Mouse (Mus musculus): ENCODE measurements around the gene Rnf149. TPM values are rescaled to one million over a fixed set of nuclear protein-coding genes. Genes with fewer than 3 reads are reported as not detected.

The Rnf149 gene
- polyA plus RNA-seq, 1 experiment, result 17.6 TPM

- H3K4me1 ChIP-seq (ENCODE audit: control insufficient read depth, insufficient read depth, insufficient read length, low read length), result no peaks in the 10 kb centered on the region
- no peak overlapping the region for H3K27ac ChIP-seq (replicated peaks; ENCODE audit: low read depth, low read length)
- H3K4me3 ChIP-seq (ENCODE audit: insufficient read depth, low read depth, low read length), result no peak overlapping the region
These were observed 49.8 kb downstream of the Rnf149 start for GRCm38 (mm10) chr1:39527432-39527831.

- no peaks in the 10 kb centered on the region for H3K4me1 ChIP-seq (ENCODE audit: control insufficient read depth, insufficient read depth, insufficient read length, low read length)
- H3K27ac ChIP-seq (replicated peaks; ENCODE audit: low read depth, low read length), result no peak overlapping the region
- H3K4me3 ChIP-seq (ENCODE audit: insufficient read depth, low read depth, low read length), result no peak overlapping the region
These were observed 50.6 kb downstream of the Rnf149 start for GRCm38 (mm10) chr1:39526371-39527167.

DNA sequence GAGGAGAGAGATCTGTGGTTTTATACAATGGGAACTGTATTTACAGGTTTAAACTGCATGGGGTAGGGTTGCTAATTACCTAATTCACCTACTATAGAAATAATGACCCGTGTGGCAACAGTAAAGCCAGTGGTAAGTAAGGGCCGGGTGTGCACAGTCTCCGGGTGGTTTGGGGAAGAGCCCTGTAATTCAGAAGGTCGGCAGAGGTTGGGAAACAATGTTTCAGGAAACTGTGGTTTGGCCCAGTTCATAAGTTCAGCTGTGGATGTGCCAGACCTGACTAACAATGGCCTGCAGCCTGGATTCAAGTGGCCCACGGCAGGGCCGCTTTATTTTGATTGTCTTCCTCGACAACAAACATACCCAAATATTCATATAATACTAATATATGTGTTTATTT is 51.4 kb downstream of the Rnf149 start:
- H3K27ac ChIP-seq (replicated peaks; ENCODE audit: low read depth, low read length), result no peak overlapping the region
- H3K4me1 ChIP-seq (ENCODE audit: control insufficient read depth, insufficient read depth, insufficient read length, low read length), result no peaks in the 10 kb centered on the region

DNA sequence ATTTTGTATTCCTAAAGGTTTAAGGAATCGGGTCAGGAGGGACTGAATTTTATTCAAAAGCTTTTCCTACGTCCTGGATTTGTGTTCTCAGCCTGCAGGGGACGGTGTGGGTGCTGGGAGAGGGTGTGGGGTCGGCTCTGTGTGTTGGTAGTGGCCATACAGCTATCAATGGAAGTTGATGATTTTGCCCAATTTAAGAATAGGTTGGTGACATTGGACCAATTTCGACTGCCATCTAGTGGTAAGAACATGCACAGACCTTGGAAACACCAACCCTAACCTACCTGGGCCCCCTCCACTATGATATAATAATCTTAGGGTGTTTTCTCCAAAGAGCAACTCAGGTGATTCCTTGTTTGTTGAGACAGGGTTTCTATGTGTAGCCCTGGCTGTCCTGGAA is 54.7 kb downstream of the Rnf149 start:
- no peak overlapping the region for H3K27ac ChIP-seq (replicated peaks; ENCODE audit: low read depth, low read length)
- H3K4me1 ChIP-seq (ENCODE audit: control insufficient read depth, insufficient read depth, insufficient read length, low read length), result no peaks in the 10 kb centered on the region

More for the DNA sequence above, 51.4 kb downstream of the Rnf149 start:
- H3K4me3 ChIP-seq (ENCODE audit: insufficient read depth, low read depth, low read length), result no peak overlapping the region

DNA sequence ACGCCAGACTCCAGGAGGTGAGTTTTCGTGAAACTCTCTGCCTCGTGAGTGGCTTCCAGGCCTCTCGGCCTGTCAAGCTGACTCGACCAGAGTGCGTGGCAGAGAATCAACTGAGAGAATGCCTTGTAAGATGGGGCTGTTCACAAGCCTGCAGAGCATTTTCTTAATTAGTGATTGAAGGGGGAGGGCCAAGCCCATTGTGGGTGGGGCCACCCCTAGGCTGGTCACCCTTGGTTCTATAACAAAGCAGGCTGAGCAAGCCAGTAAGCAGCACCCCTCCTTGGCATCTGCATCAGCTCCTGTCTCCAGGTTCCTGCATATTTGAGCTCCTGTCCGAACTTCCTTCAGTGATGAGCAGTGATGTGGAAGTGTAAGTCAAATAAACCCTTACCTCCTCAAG is 55.9 kb downstream of the Rnf149 start:
- no peak overlapping the region for H3K27ac ChIP-seq (replicated peaks; ENCODE audit: low read depth, low read length)
- H3K4me3 ChIP-seq (ENCODE audit: insufficient read depth, low read depth, low read length), result no peak overlapping the region
- H3K4me1 ChIP-seq (ENCODE audit: control insufficient read depth, insufficient read depth, insufficient read length, low read length), result no peaks in the 10 kb centered on the region

More for the DNA sequence above, 54.7 kb downstream of the Rnf149 start:
- H3K4me3 ChIP-seq (ENCODE audit: insufficient read depth, low read depth, low read length), result no peak overlapping the region

DNA sequence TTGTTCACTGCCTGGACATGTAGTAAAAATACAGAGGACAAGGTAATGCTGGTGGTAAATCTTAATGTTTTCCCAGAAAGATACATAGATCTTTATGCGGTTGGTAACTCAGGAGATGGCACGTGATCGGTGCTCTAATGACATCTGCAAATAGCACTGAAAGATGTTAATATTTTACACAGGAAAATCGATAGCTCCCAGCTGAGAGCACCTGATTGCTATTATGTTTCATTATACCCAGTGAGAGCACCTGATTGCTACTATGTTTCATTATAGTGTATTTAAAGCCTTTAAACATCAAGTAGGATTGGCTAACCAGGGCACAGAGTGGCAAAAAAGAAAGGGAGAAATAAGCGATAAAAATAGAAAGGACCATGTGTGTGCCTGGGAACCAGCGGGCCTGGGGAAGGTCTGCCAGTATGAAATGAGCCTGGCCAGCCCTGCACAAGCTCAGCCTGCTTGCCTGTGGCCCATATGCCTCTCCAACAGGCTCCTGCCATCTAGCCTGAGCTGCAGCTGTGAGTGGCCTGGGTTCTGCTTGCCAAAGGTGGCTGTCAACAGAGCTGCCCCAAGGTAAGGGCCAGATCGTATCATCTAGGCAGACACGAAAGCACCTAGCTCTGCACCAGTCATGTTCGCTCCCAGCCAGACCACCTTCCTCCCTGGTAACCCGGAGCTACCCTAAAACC is 61.8 kb downstream of the Rnf149 start:
- no peak overlapping the region for H3K4me3 ChIP-seq (ENCODE audit: insufficient read depth, low read depth, low read length)
- no peaks in the 10 kb centered on the region for H3K4me1 ChIP-seq (ENCODE audit: control insufficient read depth, insufficient read depth, insufficient read length, low read length)
- H3K27ac ChIP-seq (replicated peaks; ENCODE audit: low read depth, low read length), result no peak overlapping the region

DNA sequence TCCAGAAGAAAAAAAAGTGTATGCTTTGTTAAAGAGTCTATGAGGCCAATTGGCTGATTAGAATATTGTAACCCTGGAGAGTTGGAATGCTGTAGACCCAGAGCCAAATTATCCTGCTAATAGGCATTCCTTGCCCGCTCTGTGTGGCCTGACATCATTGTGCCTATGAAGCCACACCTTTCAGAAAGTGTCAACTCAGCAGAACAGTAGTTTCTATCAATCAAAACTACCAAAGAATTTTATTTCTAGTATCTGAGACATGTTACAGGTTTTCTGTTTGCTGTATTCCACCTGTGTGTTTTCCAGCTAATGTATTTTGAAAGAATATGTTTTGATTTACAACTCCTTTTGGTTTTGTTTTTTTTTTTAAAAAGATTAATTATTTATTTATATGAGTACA is 65.0 kb downstream of the Rnf149 start:
- no peak overlapping the region for H3K27ac ChIP-seq (replicated peaks; ENCODE audit: low read depth, low read length)
- H3K4me1 ChIP-seq (ENCODE audit: control insufficient read depth, insufficient read depth, insufficient read length, low read length), result no peaks in the 10 kb centered on the region
- no peak overlapping the region for H3K4me3 ChIP-seq (ENCODE audit: insufficient read depth, low read depth, low read length)

GRCm38 (mm10) chr1:39511775-39512174 is 65.4 kb downstream of the Rnf149 start:
- H3K4me1 ChIP-seq (ENCODE audit: control insufficient read depth, insufficient read depth, insufficient read length, low read length), result no peaks in the 10 kb centered on the region
- H3K4me3 ChIP-seq (ENCODE audit: insufficient read depth, low read depth, low read length), result no peak overlapping the region
- H3K27ac ChIP-seq (replicated peaks; ENCODE audit: low read depth, low read length), result no peak overlapping the region

GRCm38 (mm10) chr1:39505600-39505999 is 71.6 kb downstream of the Rnf149 start:
- H3K4me3 ChIP-seq (ENCODE audit: insufficient read depth, low read depth, low read length), result no peak overlapping the region
- H3K4me1 ChIP-seq (ENCODE audit: control insufficient read depth, insufficient read depth, insufficient read length, low read length), result no peaks in the 10 kb centered on the region; the same call in 1 of the 2 replicates
- H3K27ac ChIP-seq (replicated peaks; ENCODE audit: low read depth, low read length), result no peak overlapping the region

DNA sequence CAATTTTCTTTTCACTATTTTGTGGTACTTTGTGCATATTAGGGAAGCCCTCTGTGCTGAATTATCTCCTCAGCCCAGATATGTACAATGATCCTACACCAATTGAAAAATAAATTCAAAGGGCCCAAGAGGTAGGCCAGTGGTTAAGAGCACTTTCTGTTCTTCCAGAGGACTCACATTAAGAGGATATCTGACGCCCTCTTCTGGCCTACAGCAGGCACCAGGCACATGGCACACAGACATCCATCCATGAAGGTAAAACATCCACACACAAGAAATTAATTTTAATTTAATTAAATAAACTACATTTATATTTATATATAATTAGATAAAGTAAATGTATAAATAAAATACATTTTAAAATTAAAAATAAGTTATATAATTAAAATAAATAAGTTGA is 72.9 kb downstream of the Rnf149 start:
- no peak overlapping the region for H3K27ac ChIP-seq (replicated peaks; ENCODE audit: low read depth, low read length)
- no peak overlapping the region for H3K4me3 ChIP-seq (ENCODE audit: insufficient read depth, low read depth, low read length)
- no peaks in the 10 kb centered on the region; the same call in 1 of the 2 replicates for H3K4me1 ChIP-seq (ENCODE audit: control insufficient read depth, insufficient read depth, insufficient read length, low read length)

DNA sequence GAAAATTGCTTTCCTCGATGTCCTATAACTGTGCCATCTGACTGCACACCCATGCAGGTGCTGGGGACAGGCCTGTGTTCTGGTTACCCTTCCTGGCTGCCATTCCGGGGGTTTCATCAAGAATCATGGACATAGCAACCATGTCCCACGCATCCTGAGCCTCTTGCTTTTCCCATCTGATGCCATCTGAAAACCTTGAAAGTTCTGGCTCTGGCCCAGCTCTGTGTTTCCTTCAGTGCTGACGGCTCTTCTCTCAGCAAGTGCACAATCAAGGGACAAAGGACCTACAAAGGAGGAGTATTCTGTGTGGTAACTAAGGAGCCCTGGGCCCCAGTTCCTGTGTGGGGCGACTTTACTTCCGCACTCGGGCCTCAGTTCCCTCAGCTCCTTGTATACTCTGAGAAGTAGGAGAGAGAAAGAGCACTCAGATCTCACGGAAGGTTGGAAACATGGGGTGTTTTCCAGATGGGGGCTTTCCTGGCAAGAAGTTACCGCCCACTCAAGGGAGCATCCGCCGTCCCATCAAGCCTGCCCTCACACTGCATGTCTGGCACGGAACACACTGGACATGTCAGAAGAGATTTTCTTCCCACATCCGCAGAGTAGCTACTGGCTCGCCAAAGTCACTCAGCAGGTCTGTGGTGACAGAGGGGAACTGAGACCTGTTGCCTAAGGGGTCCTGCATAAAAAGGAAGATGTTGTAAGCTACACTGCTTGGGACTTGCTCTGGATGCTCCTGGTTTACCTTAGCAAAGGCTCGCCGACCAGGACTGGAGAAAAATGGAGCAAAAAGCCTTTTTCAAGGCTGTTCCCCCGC is 74.2 kb downstream of the Rnf149 start:
- H3K4me3 ChIP-seq (ENCODE audit: insufficient read depth, low read depth, low read length), result no peak overlapping the region
- no peak overlapping the region for H3K27ac ChIP-seq (replicated peaks; ENCODE audit: low read depth, low read length)
- no peaks in the 10 kb centered on the region; the same call in 1 of the 2 replicates for H3K4me1 ChIP-seq (ENCODE audit: control insufficient read depth, insufficient read depth, insufficient read length, low read length)

Other genes starting within 250 kb of the Rnf149 start
- 322 and 591 TPM in 2 replicates for gene Rpl31, start 209.6 kb downstream of the Rnf149 start, polyA plus RNA-seq (2012; ENCODE audit: insufficient read depth, insufficient read length, missing spikeins)
- gene Tbc1d8, start 98.7 kb downstream of the Rnf149 start, polyA plus RNA-seq (2012; ENCODE audit: insufficient read depth, insufficient read length, missing spikeins), result 6.7 and 8.5 TPM in 2 replicates
- 9.6 and 10.3 TPM in 2 replicates for gene Cnot11, start 42.4 kb downstream of the Rnf149 start, polyA plus RNA-seq (2012; ENCODE audit: insufficient read depth, insufficient read length, missing spikeins)
- not detected in 2 replicates for gene Creg2, start 74.1 kb upstream of the Rnf149 start, polyA plus RNA-seq (2012; ENCODE audit: insufficient read depth, insufficient read length, missing spikeins)
- gene Rfx8, start 143.6 kb upstream of the Rnf149 start, polyA plus RNA-seq (2012; ENCODE audit: insufficient read depth, insufficient read length, missing spikeins), result not detected in 2 replicates
- not detected in 2 replicates for gene Gm3646, start 227.9 kb upstream of the Rnf149 start, polyA plus RNA-seq (2012; ENCODE audit: insufficient read depth, insufficient read length, missing spikeins)